20 mouse cellular contexts compared by ENCODE assay signal in genomic region chr4:90211475-90211874, GRCm38 (mm10). TPM values are rescaled to one million over a fixed set of nuclear protein-coding genes. Genes with fewer than 3 reads are reported as not detected.
"Had no signal": no experiment of that assay in that cellular context is flagged by ENCODE, and none has a peak within 500 bp of the region (broad histone marks: within the 10 kb centered on the region; RNA-seq: fewer than 3 reads in every experiment).

No protein-coding gene starts in this region.

- H3K4me3 ChIP-seq: kidney, embryonic 15.5 days; left cerebral cortex, adult 2 months; limb, embryonic 15.5 days; liver, embryonic 12.5 days; megakaryocyte, embryonic 14.5 days; neural tube, embryonic 13.5 days had no signal

- H3K27me3 ChIP-seq: kidney, embryonic 15.5 days; limb, embryonic 15.5 days; liver, embryonic 12.5 days; megakaryocyte, embryonic 14.5 days; neural tube, embryonic 13.5 days had no signal

- H3K9ac ChIP-seq: kidney, embryonic 15.5 days; limb, embryonic 15.5 days; liver, embryonic 12.5 days; lung, embryonic 14.5 days; neural tube, embryonic 13.5 days had no signal

- H3K36me3 ChIP-seq: kidney, embryonic 15.5 days; limb, embryonic 15.5 days; liver, embryonic 12.5 days; neural tube, embryonic 13.5 days had no signal

- H3K4me2 ChIP-seq: kidney, embryonic 15.5 days; limb, embryonic 15.5 days; liver, embryonic 12.5 days; lung, embryonic 14.5 days; neural tube, embryonic 13.5 days had no signal

- DNase-seq: kidney, adult 2 months; kidney, postnatal 25 days; lung, embryonic 14.5 days; lung, postnatal 10 days; right cerebral cortex, adult 18-20 months; right cerebral cortex, postnatal 25 days; thymus, adult 18-20 months; thymus, postnatal 14 days had no signal

- H3K27ac ChIP-seq: kidney, embryonic 15.5 days; left cerebral cortex, adult 2 months; limb, embryonic 15.5 days; liver, embryonic 12.5 days; macrophage; neural tube, embryonic 13.5 days had no signal

- H3K4me1 ChIP-seq: kidney, embryonic 15.5 days; limb, embryonic 15.5 days; liver, embryonic 12.5 days; megakaryocyte, embryonic 14.5 days; neural tube, embryonic 13.5 days had no signal

- H3K9me3 ChIP-seq: kidney, embryonic 15.5 days; limb, embryonic 15.5 days; liver, embryonic 12.5 days; megakaryocyte, embryonic 14.5 days; neural tube, embryonic 13.5 days had no signal

- ATAC-seq: intestine, embryonic 16.5 days; liver, embryonic 12.5 days had no signal

RNA-seq across cellular contexts. Expression of gene Zfp352, which starts 7.1 kb away (rescaled TPM):
- total RNA-seq: layer of hippocampus, postnatal 25 days; left cerebral cortex, adult 2 months; left cerebral cortex, postnatal 25 days had no signal
- polyA plus RNA-seq: intestine, embryonic 16.5 days; kidney, adult 2 months; kidney, embryonic 15.5 days; limb, embryonic 11.5 days; limb, embryonic 15.5 days; liver, embryonic 12.5 days; liver, embryonic 16.5 days; lung, embryonic 14.5 days; macrophage; neural tube, embryonic 13.5 days had no signal
